ENCODE assay signal across 8 mouse cellular contexts in the genomic region with DNA sequence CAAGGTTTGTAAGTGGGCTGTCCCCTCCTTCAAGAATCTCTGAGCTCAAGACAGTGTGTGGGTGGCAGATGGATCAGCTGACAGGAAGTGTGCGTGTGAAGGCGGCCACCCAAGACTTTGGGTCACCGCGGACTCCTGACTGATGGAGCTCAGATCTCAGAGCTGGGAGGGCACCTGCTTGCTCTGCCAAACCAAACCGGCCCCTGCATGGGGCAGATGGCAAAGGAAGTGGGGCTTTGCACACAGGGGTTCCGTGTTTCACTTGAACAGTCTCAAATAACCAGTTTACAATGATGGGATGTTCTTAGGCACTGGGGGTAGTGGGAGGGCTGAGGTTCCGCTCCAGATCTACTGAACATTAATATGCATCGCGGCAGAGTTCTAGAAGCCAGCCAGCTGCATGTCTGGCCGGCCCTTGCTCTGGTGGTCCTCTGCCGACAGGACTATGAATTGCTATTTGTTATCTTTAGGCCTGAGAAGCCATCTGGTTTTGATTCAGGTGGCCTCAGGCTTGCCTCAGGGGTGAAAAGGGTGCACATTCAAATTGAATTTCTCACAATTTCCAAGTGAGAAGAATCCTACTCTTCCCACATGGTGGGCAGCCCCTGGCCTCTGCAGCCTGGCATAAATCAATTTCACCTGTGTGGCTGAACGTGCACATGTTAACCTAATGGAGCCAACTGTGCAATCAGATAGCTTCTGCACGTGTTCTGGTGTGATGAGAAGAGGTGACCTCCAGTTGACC.
DNase-seq lines count a peak whose midpoint lies in the region; ATAC-seq and TF ChIP-seq lines count a peak whose summit lies in the region.

No protein-coding gene starts in this region.

- TF ChIP-seq POLR2A in limb, embryonic 14.5 days (IDR thresholded peaks at IDR 0.05; ENCODE audit: borderline replicate concordance, extremely low read depth, insufficient read depth, insufficient read length): no peak

- H3K9ac ChIP-seq in hindbrain, postnatal 0 days (replicated peaks; ENCODE audit: low read length): no peak overlapping the region
- H3K9ac ChIP-seq in hindbrain, embryonic 16.5 days (ENCODE audit: low read depth, low read length): no peak overlapping the region
- no peak overlapping the region for H3K9ac ChIP-seq in limb, embryonic 14.5 days (ENCODE audit: low read depth, low read length, severe bottlenecking)

- no peak; the same call in 1 of the 2 replicates for ATAC-seq in hindbrain, postnatal 0 days
- ATAC-seq in hindbrain, embryonic 16.5 days: no peak
- ATAC-seq in common myeloid progenitor, adult 5-6 weeks (replicated peaks; ENCODE audit: low read depth, poor library complexity, severe bottlenecking): peak; percentile 83
- peak; percentile 83 for ATAC-seq in limb, embryonic 14.5 days (ENCODE audit: low FRiP score, low read depth)
- no peak for ATAC-seq in monocyte, adult 5-6 weeks (replicated peaks; ENCODE audit: insufficient number of reproducible peaks, low FRiP score, low TSS enrichment, poor library complexity, severe bottlenecking)

- H3K4me1 ChIP-seq in hindbrain, postnatal 0 days (ENCODE audit: insufficient read depth, low read length): no peaks in the 10 kb centered on the region
- H3K4me1 ChIP-seq in hindbrain, embryonic 16.5 days (ENCODE audit: control insufficient read depth, insufficient read depth, low read depth, low read length): no peaks in the 10 kb centered on the region; the same call in 1 of the 2 replicates
- H3K4me1 ChIP-seq in limb, embryonic 14.5 days (ENCODE audit: control insufficient read depth, insufficient read depth, low read length): peaks cover 43% of the 10 kb centered on the region

- no peaks in the 10 kb centered on the region for H3K27me3 ChIP-seq in hindbrain, postnatal 0 days (ENCODE audit: insufficient read depth, low read length)
- H3K27me3 ChIP-seq in hindbrain, embryonic 16.5 days (replicated peaks; ENCODE audit: control insufficient read depth, insufficient read depth, low read length): no peaks in the 10 kb centered on the region
- no peaks in the 10 kb centered on the region for H3K27me3 ChIP-seq in limb, embryonic 14.5 days (ENCODE audit: control insufficient read depth, insufficient read depth, low read length)

- no peaks in the 10 kb centered on the region for H3K36me3 ChIP-seq in hindbrain, postnatal 0 days (ENCODE audit: insufficient read depth, low read length)
- H3K36me3 ChIP-seq in hindbrain, embryonic 16.5 days (ENCODE audit: control insufficient read depth, insufficient read depth, low read length): no peaks in the 10 kb centered on the region
- no peaks in the 10 kb centered on the region for H3K36me3 ChIP-seq in limb, embryonic 14.5 days (ENCODE audit: control insufficient read depth, insufficient read depth, low read length)

- 72% methylated on average over 13 of the region's 13 CpGs for WGBS in hindbrain, postnatal 0 days
- 73% methylated on average over 13 of the region's 13 CpGs for WGBS in hindbrain, embryonic 16.5 days
- whole genome bisulfite sequencing in limb, embryonic 14.5 days: 17% methylated on average over 13 of the region's 13 CpGs

- H3K9me3 ChIP-seq in hindbrain, postnatal 0 days (ENCODE audit: low read length): no peaks in the 10 kb centered on the region
- H3K9me3 ChIP-seq in hindbrain, embryonic 16.5 days (ENCODE audit: control insufficient read depth, low read length): no peaks in the 10 kb centered on the region
- H3K9me3 ChIP-seq in limb, embryonic 14.5 days (ENCODE audit: control insufficient read depth, low read length): no peaks in the 10 kb centered on the region

- DNase-seq in hindbrain, postnatal 0 days (ENCODE audit: low spot score): no peak
- DNase-seq in 3T3-L1 (ENCODE audit: low read depth, low spot score): peak; percentile 57
- peak; percentile 58 for DNase-seq in limb, embryonic 14.5 days (ENCODE audit: low spot score)
- no peak for DNase-seq in adrenal gland, postnatal 14 days
- DNase-seq in left cerebral cortex, adult 18-20 months (ENCODE audit: low spot score in 2 of 2): no peak

- no peak overlapping the region for H3K4me2 ChIP-seq in hindbrain, postnatal 0 days (ENCODE audit: low read depth, low read length)
- H3K4me2 ChIP-seq in hindbrain, embryonic 16.5 days (ENCODE audit: low read length): no peak overlapping the region
- H3K4me2 ChIP-seq in limb, embryonic 14.5 days (replicated peaks; ENCODE audit: low read depth, low read length, severe bottlenecking): peak overlapping the region; percentile 23; the same call in 1 of the 2 replicates

- no peak overlapping the region for H3K27ac ChIP-seq in hindbrain, postnatal 0 days
- no peak overlapping the region for H3K27ac ChIP-seq in hindbrain, embryonic 16.5 days (ENCODE audit: low read depth, low read length)
- 0 out of 2 replicates have a peak overlapping the region, but pooled peaks have one; percentile 29 for H3K27ac ChIP-seq in limb, embryonic 14.5 days (replicated peaks; ENCODE audit: low read depth, low read length)

- H3K4me3 ChIP-seq in hindbrain, postnatal 0 days (ENCODE audit: low read length): no peak overlapping the region
- no peak overlapping the region for H3K4me3 ChIP-seq in hindbrain, embryonic 16.5 days (ENCODE audit: low read length)
- no peak overlapping the region for H3K4me3 ChIP-seq in limb, embryonic 14.5 days (replicated peaks; ENCODE audit: low read length)

- 0 out of 2 replicates have a peak, but pooled peaks have one; percentile 3 for TF ChIP-seq CTCF in hindbrain, postnatal 0 days (IDR thresholded peaks at IDR 0.05; ENCODE audit: low read depth)

Comparison
In these comparisons a context has a peak if more than half of its experiments do, and no peak if none do; other contexts are left out.
1. ATAC-seq: peak in common myeloid progenitor, adult 5-6 weeks (single experiment) and limb, embryonic 14.5 days (single experiment); none in hindbrain, postnatal 0 days (single experiment), hindbrain, embryonic 16.5 days (single experiment) and monocyte, adult 5-6 weeks (single experiment).
2. DNase-seq: peak in 3T3-L1 (single experiment) and limb, embryonic 14.5 days (single experiment); none in hindbrain, postnatal 0 days (single experiment), adrenal gland, postnatal 14 days (single experiment) and left cerebral cortex, adult 18-20 months (0 of 2).